Mouse (Mus musculus): Measurements from ENCODE around the gene Znrd1as. TPM values are rescaled to one million over a fixed set of nuclear protein-coding genes. Genes with fewer than 3 reads are reported as not detected.

The Znrd1as gene
- total RNA-seq, 2 experiments from 2014 or later: 13.3 to 13.5 TPM

- peak; percentile 62 to 69 for DNase-seq
- intact Hi-C loops (cut with DNase I): loop anchor here (2.0 to 10.0 kb wide), 2 partner anchors 14 to 672 kb away; partner anchors contain the start of gene Trim39
These were observed 11.2 kb upstream of the Znrd1as start for GRCm38 (mm10) chr17:36947051-36947819.

GRCm38 (mm10) chr17:36948286-36948685 is 10.1 kb upstream of the Znrd1as start:
- DNase-seq: no peak
- intact Hi-C loops (cut with DNase I): loop anchor here (10.0 kb wide), 1 partner anchor 673 kb away; the partner anchor contains the start of gene Trim39

- no peak for DNase-seq
- intact Hi-C loops (cut with DNase I): loop anchor here (10.0 kb wide), 1 partner anchor 674 kb away; the partner anchor contains the start of gene Trim39
These were observed 9.1 kb upstream of the Znrd1as start for GRCm38 (mm10) chr17:36949265-36949664.

GRCm38 (mm10) chr17:36950981-36951947 is 7.1 kb upstream of the Znrd1as start, which contains the start of gene Ppp1r11:
Gene Ppp1r11 (minus strand): TSS chr17:36951741.
- peak; percentile 92 to 96 for DNase-seq
- intact Hi-C loops (cut with DNase I): no loop called here

GRCm38 (mm10) chr17:36952631-36953030 is 5.8 kb upstream of the Znrd1as start:
- no peak for DNase-seq
- intact Hi-C loops (cut with DNase I): no loop called here

GRCm38 (mm10) chr17:36953062-36953461 is 5.3 kb upstream of the Znrd1as start:
- intact Hi-C loops (cut with DNase I): no loop called here
- no peak for DNase-seq

GRCm38 (mm10) chr17:36958884-36959283 is 492 bp downstream of the Znrd1as start:
- intact Hi-C loops (cut with DNase I): loop anchor here (2.0 to 5.0 kb wide), 3 partner anchors 44 to 122 kb away; partner anchors contain the start of genes Gabbr1 and Trim26
- DNase-seq: no peak

GRCm38 (mm10) chr17:36961125-36961524 is 2.7 kb downstream of the Znrd1as start:
- no peak for DNase-seq
- intact Hi-C loops (cut with DNase I): no loop called here

GRCm38 (mm10) chr17:36966875-36967274 is 8.5 kb downstream of the Znrd1as start:
- intact Hi-C loops (cut with DNase I): no loop called here
- no peak for DNase-seq

GRCm38 (mm10) chr17:36970316-36970890 is 12.0 kb downstream of the Znrd1as start:
- intact Hi-C loops (cut with DNase I): no loop called here
- no peak for DNase-seq

- DNase-seq: no peak
- intact Hi-C loops (cut with DNase I): no loop called here
These were observed 12.9 kb downstream of the Znrd1as start for GRCm38 (mm10) chr17:36971172-36971850.

GRCm38 (mm10) chr17:36972791-36973190 is 14.4 kb downstream of the Znrd1as start:
- no peak for DNase-seq
- intact Hi-C loops (cut with DNase I): no loop called here

GRCm38 (mm10) chr17:36973271-36973787 is 14.9 kb downstream of the Znrd1as start:
- intact Hi-C loops (cut with DNase I): no loop called here

GRCm38 (mm10) chr17:36981221-36981813 is 22.9 kb downstream of the Znrd1as start, which contains the start of gene 2410137M14Rik:
Gene 2410137M14Rik (minus strand): TSS chr17:36981237.
- DNase-seq: peak; percentile 9 to 22

More at GRCm38 (mm10) chr17:36973271-36973787, 14.9 kb downstream of the Znrd1as start:
- no peak for DNase-seq

GRCm38 (mm10) chr17:36981845-36982244 is 23.5 kb downstream of the Znrd1as start:
- no peak for DNase-seq
- intact Hi-C loops (cut with DNase I): no loop called here

More at GRCm38 (mm10) chr17:36981221-36981813, 22.9 kb downstream of the Znrd1as start, which contains the start of gene 2410137M14Rik:
- intact Hi-C loops (cut with DNase I): no loop called here

GRCm38 (mm10) chr17:36982253-36983155 is 24.1 kb downstream of the Znrd1as start:
- intact Hi-C loops (cut with DNase I): no loop called here

GRCm38 (mm10) chr17:36988475-36988874 is 30.1 kb downstream of the Znrd1as start:
- intact Hi-C loops (cut with DNase I): no loop called here

More at GRCm38 (mm10) chr17:36982253-36983155, 24.1 kb downstream of the Znrd1as start:
- DNase-seq: no peak

GRCm38 (mm10) chr17:36989437-36989836 is 31.0 kb downstream of the Znrd1as start, which contains the start of gene H2-M5:
Gene H2-M5 (minus strand): TSS chr17:36989537.
- no peak for DNase-seq
- intact Hi-C loops (cut with DNase I): no loop called here

More at GRCm38 (mm10) chr17:36988475-36988874, 30.1 kb downstream of the Znrd1as start:
- DNase-seq: no peak

Data from heart, postnatal 36 days (tissue).